Mouse (Mus musculus) kidney, postnatal 10 days (tissue): ENCODE results near the gene H2afy2.
A peak's percentile ranks its signal among the peaks of the same experiment; 100 is the strongest.

Source experiments
- DNase-seq: peaks from one replicate; pipeline ENCODE4 v3.0.0; 2021; ENCODE audit warnings: mixed read lengths

Gene H2afy2

DNA sequence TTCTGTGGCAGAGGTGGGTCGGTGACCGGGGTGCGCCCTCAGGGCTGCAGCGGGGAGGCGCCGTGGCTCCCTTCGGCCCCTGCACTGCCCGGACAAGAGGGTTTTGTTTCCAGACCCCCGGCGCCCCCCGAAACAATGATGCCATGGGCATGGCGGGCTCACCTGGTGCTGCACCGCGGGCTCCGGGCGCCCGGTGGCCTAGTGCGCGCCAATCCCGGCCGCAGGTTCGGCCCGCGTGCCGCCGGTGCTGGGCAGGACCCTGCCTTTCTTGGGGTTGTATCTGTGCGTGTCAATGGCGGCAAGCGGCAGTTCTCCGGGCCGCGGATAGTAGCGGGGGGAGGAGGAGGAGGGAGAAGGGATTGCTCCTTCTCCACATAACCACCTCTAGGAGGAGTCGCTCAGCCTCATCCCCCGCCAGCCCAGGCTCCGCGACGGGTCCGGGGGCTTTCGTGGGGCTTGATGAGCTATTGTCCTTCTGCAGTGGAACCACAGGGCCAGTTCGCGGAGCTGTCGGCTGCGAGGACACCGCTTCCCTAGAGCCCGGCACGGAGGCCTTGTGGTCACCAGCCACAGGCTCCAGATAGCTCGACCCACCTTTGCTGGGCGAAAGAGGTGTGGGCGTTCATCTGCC lies at the start of gene H2afy2:
Gene H2afy2, minus strand, starts transcription at position 527 of the 631 bp plus-strand sequence.
- peak; percentile 81 for DNase-seq

DNA sequence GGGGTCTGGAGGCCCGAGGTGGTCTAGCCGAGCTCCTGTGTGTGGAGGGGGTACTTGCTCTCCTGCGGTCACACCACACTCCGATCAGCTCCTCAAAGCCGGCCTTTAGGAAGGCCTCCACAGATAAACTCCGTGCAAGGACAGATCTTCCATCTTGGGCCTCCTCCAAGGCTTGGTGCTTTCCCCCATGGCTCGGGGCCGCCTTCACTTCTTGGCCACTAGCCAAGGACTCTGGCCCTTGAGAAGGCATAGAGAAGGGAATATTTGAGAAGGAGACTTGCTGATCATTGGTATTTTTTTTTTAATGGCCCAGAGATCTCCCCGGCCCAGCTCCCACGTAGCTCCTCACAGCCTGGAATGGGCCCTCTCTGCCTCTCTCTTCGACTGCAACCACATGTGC lies 48.8 kb upstream of the H2afy2 start:
- DNase-seq, result no peak

DNA sequence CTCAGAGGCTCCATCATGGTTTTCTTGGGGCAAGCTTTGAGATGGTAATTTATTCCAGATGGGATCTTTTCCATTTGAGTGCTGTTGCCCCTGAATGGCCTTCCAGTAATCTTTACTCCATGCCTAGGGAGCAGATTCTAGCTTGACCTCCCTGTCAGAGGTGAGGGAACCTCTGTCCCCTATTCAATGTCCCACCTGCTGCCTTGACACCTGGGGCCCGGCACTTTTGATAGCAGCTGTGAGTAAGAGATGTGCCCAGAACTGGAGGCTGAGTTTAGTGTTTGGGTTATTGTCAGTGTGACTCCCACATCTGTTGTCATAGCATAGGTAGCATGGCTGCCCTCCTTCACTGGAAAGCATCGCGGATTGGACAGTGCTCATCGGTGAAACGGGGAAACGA lies 47.8 kb upstream of the H2afy2 start:
- DNase-seq, result no peak

DNA sequence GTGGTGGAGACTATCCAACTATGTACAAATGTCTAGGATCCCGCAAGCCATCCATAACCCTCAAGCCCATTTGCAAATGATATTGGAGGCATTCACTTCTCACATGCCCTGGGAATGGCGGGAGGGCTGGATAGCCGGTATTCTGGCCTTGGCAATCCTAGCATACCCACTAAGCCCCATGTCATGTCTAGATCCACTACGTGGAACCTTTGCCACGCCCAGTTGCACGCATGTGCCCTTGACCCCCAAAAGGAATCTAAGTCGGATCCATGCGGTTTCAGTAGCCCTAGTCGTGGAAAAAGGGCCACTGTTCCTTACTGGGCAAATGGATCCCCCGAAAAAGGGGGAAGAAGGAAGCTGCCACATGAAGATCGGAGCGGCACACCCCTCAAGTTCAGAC lies 47.3 kb upstream of the H2afy2 start:
- no peak for DNase-seq

DNA sequence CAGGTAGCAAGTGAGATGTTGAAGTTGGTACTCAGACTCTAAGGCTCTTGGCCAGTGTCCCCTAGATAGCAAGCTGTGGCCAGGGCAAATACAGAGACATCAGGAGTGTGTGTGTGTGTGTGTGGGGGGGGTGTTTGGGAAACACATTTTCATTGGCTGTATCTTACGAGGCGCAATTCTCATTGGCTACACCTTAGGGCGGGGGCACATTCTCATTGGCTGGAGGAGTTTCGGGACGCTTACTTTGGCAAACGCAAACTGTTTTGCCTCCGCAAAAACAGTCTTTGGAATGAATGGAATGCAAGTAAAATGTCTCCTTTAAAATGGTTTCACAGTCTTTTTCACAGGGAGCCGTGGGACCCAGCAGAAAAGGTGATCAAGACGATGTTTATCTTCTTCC lies 46.9 kb upstream of the H2afy2 start:
- no peak for DNase-seq

DNA sequence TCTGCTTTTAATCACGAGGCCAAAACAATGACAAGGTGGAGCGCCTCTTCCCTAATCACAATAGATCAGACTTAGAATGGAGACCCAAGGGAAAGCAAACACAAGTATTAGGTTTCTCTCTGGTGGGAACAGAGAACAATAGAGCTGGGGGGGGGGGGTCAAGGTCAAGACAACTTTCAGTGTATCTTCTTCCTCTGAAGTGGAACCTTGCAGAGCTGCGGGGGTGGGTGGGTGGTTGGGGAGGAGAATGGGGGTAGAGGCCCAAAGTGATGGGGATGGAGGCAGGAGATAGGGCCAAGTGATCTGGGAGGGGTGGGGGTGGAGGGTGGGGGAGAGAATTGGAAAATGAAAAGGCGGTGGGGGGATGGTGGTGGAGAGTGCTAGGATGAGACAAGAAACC lies 45.1 kb upstream of the H2afy2 start:
- DNase-seq, result no peak

DNA sequence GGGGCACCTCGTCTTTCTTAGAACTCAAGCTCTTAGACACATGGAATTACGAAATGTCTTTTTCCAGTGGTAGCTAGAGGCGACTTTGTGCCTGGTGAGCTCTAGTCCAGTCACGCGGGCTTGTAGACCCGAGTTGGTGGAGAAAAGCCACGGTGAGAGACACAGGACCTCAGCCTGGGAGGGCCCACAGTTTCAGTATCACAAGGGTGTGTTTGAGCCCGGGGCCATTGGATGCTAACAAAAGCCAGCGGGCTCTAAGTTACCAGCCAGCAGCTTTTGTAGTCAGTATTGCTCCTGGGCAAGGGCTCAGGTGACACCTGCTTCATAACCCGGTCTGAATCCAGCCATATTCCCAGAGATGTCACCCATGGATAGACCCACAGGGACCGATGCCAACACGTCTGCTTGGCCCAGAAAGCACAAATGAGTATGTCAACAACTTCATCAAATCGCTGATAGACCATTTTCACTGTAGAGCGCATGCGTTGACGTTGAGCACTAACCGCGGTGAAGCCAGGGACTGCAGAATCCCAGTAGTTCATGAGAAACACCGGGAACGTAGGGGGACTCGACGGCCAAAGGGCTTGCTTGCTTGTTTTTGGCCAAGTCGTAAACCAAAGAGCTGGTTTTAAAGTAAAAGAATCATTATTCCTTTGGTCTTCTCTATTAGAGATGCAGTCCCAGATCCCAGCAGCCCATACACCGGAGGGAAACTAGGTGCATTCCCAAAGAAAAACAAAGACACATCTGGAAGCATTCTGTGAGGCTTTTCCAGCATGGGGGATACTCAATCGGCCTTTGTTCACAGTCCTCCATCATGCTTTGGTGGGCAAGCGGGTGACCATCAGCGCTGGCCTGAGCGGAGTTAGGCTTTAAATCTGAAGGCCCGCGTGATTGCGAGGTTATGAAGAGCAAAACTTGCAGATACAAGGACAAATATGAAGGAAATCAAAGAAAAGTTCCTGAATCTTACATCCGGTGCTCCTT lies 44.3 kb upstream of the H2afy2 start:
- no peak for DNase-seq

DNA sequence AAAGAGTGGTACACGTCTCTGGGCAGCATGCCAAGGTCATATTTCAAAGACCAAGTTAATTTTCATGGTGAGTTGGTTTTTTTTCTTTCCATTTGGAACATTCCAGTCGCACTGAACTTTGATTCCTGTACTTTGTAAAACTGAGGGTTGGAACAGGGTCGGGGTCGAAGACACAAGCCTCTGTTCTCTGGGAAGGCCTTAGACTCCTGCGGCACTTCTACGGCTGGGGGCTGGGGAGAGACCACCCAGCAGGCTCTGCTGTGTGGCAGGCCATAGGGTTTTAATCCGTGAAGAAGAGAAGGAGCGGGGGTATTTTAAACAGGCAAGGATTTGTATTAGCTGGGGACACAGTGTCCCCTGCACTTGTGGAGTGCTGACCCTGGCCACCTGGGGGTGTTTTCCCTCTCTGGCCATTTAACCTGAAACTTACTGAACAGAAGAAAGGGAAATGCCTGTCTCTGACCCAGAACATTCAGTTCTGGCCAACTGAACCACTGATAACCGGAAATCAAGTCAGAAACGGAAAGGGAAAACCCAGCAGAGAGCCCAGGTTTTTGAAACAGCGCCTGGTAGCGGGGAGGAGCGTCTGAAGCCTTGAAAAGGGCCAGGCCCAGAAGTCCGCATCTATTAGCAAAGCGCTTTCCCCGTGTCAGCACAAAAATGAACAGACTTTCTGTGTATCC lies 42.9 kb upstream of the H2afy2 start:
- peak; percentile 73 for DNase-seq

DNA sequence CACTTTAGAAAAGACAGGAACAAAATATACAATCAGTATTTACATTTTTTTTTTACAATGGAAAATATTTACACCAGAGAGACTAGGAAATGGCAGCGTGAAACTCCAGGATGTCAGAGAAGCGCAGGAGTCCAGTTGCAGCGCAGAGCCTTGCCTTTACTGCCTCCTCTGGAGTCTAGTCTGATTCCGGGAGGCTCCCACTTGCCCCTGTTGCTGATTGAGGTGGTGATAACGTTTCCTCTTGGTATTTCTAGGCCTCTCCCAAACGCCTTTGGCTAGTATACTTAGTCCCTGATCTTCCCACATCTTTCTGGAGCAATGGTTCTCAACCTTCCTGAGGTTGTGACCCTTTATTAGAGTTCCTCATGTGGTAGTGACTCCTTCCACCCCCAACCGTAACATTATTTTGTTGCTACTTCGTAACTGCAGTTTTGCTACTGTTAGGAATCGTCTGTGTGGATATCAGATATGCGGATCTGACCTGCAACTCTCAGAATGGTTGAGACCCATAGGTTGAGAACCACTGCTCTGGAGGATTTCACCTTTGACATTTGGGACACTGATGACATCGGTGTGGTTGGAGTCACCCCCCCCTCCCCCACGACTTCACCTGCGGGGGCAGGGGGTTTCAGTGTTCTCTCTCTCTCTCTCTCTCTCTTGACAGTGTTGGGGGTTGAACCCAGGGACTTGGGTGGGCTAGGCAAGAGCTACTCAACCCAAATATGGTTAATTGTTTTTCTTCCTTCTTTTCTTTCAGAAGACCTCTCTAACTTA lies 42.2 kb upstream of the H2afy2 start:
- no peak for DNase-seq

DNA sequence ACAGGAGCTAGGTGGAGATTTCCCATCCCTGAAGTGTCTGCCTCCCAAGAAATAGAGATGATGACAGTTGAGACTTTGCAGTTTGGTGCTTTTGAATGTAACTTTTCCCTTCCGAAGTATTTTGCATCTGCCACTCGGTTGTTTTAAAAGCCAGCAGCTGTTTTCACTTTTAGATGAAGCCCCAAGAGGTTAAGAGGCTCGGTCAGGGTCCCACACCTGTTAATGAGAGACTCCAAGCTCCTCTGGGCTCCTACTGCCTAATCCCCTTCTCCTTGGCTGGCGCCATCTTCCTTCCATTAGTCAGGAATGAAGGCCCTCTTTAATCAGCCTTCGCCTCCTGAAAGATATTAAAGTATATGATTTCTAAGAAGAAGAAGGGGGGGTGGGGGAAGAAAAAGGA lies 41.6 kb upstream of the H2afy2 start:
- no peak for DNase-seq

DNA sequence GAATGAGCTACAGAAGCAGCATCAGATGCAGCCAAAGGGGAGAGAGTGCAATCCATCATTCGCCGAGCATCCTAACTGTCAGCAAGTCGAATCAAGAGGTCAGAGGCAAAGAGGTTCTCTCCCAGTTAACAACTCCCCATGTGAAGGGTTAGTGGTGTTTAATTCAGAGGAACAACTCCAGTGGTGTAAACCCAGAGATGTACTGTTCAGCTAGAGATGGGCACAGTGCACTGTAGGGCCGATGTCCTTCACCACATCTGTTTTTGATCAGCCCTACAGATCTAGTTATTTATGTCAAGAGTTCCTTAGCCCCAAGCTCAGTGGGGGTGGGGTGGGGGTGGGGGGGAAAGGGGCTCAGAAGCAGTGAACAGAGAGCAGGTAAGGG lies 39.8 kb upstream of the H2afy2 start:
- no peak for DNase-seq

DNA sequence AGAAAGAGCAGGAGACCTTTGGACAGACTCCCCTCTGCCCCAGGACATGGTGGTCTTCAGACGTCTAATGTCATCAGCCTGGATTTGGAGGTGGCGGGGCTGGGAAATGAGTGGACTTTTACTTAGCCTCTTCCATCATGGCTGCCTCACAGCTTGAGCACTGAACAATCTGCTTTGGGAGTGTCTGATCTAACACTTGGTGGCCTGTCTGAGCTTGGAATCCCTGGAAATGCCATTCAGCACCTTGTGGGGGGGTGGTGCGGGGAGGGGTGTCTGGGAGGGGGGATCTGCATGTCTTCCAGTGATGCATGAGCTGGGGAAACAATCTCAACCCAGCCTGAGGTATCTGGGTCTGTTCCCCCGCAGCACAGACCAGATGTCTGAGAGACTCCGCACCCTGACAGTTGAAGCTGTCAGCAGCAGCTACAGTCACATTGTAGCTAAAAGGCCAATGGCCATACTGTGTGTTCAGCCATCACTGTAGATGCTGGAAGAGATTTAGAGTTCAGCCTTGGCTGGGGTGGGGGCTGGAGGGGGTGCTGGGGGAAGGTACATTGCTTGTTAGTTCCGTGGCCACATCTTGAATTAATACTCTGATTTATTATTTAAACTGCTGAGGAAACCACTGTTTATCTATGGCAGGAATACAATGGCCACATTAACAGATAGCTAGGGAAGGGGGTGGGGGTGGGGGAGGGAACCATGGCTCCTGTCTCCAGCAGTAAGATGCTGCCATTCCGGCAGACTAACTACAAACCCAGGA lies 39.2 kb upstream of the H2afy2 start:
- no peak for DNase-seq

DNA sequence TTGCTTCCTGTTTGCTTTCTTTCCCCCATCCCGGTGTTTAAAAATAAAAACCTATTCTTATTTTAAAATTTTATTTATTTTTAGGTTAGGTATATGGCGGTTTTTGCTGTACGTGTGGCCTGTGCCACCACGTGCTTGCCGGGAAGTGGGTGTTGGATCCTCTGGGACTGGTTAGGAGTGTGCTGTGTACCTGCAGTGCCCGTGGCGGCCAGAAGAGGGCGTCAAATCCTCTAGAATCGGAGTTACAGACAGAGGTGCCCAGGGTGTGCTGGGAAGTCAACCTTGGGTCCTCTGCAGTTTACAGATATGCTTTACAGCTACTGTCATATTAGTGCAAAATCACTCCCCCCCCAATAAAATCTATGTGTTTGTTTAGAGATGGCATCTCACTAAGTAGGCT lies 36.1 kb upstream of the H2afy2 start:
- DNase-seq, result no peak

DNA sequence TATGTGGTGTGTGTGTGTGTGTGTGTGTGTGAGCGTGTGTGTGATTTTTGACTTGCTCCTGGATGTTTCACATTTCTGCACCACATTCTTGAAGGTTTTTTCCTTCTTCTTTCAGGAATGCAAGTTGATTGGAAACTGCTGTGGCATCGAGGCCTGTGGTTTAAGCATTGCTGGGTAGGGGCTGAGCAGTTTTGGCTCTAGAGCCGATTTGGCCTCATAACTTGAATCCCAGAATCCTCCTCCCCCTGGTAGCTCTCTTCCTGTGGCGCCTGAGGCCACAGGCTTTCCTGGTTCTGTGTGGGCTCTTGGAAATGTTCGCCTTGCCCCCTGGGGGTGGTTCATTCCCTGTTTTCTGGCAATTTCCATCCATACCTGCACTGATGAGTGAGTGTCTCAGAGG lies 28.0 kb upstream of the H2afy2 start:
- no peak for DNase-seq

DNA sequence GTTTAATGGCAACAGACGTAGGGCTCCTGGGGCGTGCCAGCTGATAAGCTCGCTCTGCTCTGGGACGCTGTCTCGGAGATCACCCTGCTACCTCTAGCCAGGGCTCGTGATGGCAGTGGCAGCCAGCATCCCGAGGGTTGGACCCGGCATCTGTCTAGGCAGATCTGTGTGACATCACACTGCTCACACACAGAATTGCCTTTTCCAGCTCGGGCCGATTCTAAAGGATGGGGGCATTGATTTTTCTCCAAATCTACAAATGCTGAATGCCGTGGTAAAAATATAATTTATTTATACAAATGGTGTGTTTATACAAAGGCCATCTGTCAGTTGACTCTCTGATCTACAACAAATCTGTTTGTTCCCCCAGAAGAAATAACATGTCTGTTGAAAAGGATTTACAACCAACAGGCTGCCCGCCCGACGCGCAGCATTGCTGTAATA lies 14.2 kb upstream of the H2afy2 start:
- no peak for DNase-seq

DNA sequence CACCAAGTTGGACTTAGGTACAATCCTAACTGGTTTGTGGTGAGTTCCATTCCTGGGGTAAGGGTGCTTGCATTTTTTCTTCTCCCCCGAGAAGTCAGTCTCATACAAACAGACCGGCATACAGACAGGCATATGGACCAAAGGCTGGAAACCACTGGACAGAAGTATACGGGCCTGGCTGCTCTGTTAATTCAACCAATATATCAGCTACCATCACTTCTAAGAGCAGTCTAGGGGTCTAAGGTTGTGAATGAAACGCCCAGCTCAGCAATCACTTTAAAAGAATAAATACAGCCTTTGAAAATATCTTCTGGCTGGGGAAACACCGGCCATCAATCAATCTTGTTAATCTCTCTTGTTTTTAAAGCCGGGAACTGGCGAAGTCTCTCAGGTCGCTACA lies 11.5 kb upstream of the H2afy2 start:
- no peak for DNase-seq

DNA sequence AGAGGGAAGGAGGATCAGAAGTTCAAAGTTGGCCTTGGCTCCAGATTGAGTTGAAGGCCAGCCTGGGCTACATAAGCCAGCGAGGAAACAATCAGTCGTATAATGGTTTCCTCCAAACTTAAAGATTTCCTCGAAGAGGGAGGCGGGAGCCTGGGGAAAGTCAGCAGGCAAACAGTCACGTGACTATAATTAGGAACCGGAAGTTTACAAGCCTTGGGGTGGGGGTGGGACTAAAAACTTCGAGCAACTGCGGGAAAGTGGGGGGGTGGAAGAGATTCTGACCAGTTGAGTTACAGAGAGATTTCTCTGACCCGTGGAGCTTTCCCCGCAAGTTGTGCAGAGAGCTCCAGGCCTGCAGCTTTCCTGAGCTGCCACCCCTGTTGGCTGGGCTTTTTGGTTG lies 11.0 kb upstream of the H2afy2 start:
- no peak for DNase-seq

DNA sequence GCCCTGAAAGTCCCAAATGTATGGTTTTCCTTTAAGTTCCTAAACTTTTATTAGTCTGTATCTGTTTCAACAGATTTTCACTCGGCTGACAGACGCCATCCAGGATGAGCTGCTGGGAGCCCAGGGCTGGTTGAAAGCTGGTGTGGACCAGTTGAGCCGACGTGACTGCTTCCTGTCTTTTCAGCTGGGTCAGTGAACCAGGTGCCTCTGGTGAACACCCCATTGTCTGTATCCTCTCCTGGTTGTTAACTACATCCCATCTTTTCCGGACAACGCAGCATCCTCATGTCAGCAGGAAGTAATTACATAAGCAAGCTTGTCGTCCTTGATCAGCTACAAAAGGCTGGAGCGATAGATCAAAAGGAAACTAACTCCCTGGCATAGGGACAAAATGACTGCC lies 9.1 kb upstream of the H2afy2 start:
- no peak for DNase-seq

DNA sequence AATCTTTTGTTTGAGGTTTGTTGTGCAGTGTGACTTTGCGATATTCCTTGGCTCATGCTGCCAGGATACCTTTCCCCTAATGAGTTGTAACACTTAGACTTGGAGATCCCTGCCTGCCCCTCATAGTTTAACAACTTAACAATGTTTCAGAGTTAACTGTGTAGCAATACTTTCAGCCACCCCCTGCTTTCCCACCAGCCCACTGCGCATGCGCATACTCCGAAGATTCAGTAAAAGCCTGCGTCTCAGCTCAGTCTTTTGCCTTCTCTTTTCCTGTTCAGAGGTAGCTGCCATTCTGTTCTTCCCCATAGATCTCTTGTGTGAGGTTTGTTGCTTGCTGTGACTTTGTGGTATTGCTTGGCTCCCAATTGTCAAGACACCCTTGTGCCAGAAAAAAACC lies 4.6 kb upstream of the H2afy2 start:
- DNase-seq, result no peak

DNA sequence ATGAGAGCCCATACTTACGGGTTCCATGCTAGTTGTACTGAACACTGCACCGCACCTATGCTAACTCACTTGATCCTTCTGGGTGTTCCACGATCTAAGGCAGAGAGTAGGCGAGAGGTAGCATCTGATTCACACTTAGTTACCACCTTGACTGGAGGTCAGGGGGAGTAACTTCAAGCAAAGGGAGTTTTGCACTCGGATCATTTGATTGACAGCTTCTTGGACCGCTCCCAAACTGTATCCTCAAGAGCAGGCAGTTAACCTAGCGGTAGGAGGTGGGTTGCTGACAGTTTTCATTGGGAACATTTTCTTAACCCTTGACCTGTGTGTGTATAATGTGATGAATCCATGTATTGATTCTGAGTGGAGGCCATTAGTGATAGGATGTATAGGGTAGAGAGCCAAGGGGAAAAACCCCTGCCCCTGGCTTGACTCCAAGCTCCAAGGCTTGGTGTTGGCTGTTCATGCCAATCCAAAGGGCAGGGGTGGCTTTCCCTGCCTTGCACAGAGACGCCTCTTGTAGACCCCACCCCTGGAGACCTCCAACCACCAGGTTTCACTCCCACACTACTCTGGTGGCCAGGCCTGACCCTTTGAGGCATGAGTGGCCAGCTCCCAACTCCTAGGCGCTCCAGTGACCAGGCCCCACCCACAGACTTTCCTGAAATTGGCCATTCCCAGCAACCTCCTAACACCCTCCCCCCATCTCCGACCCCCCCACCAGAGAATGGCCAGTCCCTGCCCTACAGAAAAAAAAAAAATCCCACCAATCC lies 3.8 kb upstream of the H2afy2 start:
- peak; percentile 31 for DNase-seq

DNA sequence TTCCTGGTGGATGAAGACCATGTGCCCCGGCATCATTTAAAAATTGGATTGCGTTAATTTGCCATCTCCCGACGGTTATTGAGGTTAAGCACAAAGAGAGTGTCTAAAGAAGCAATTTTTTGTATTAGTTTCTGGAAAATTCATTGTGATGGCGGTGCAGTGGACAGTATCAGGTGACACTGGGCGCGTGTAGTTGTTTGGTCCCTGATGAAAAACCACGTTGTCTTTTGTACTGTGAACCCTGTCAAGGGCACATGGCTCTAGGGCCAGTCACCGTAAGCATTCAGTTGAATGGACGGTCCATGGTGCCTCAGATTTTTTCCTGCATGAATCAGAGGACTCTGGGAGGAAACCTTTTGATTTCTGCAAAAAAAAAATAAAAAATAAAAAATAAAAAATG lies 467 bp upstream of the H2afy2 start:
- DNase-seq, result no peak
